Mouse (Mus musculus): ENCODE measurements around the gene Stat5a. TPM values are rescaled to one million over a fixed set of nuclear protein-coding genes. Genes with fewer than 3 reads are reported as not detected.

The Stat5a gene
- polyA plus RNA-seq, 1 experiment = 4.0 TPM

GRCm38 (mm10) chr11:100845793-100846192 is 13.4 kb upstream of the Stat5a start:
- Histone ChIP-seq H3K27ac (ENCODE audit: control insufficient read depth, insufficient read depth, low read depth, low read length) (no peak overlapping the region), H3K4me3 (ENCODE audit: control insufficient read depth, low read depth, low read length) (no peak overlapping the region), H3K36me3 (ENCODE audit: control insufficient read depth, insufficient read depth, low read length) (no peaks in the 10 kb centered on the region), H3K27me3 (ENCODE audit: control insufficient read depth, insufficient read depth, low read length) (no peaks in the 10 kb centered on the region), H3K4me1 (ENCODE audit: control insufficient read depth, insufficient read depth, low read length) (no peaks in the 10 kb centered on the region; the same call in 1 of the 2 replicates)
- TF ChIP-seq CTCF (IDR thresholded peaks at IDR 0.05; ENCODE audit: control insufficient read depth, insufficient read depth, insufficient replicate concordance, low read depth, low read length) = no peak
- TF ChIP-seq POLR2A (IDR thresholded peaks at IDR 0.05; ENCODE audit: control insufficient read depth, low read depth, low read length) = no peak

GRCm38 (mm10) chr11:100847572-100847971 is 11.6 kb upstream of the Stat5a start:
- Histone ChIP-seq H3K4me1 (ENCODE audit: control insufficient read depth, insufficient read depth, low read length) (peaks cover 6% of the 10 kb centered on the region; the same call in 1 of the 2 replicates), H3K27me3 (ENCODE audit: control insufficient read depth, insufficient read depth, low read length) (no peaks in the 10 kb centered on the region), H3K36me3 (ENCODE audit: control insufficient read depth, insufficient read depth, low read length) (no peaks in the 10 kb centered on the region), H3K27ac (ENCODE audit: control insufficient read depth, insufficient read depth, low read depth, low read length) (no peak overlapping the region), H3K4me3 (ENCODE audit: control insufficient read depth, low read depth, low read length) (no peak overlapping the region)
- TF ChIP-seq CTCF (IDR thresholded peaks at IDR 0.05; ENCODE audit: control insufficient read depth, insufficient read depth, insufficient replicate concordance, low read depth, low read length) = no peak

GRCm38 (mm10) chr11:100848080-100848479 is 11.1 kb upstream of the Stat5a start:
- H3K27ac ChIP-seq (ENCODE audit: control insufficient read depth, insufficient read depth, low read depth, low read length) = no peak overlapping the region
- no peaks in the 10 kb centered on the region for H3K27me3 ChIP-seq (ENCODE audit: control insufficient read depth, insufficient read depth, low read length)
- no peaks in the 10 kb centered on the region for H3K36me3 ChIP-seq (ENCODE audit: control insufficient read depth, insufficient read depth, low read length)

GRCm38 (mm10) chr11:100848789-100849379 is 10.3 kb upstream of the Stat5a start:
- H3K4me3 ChIP-seq (ENCODE audit: control insufficient read depth, low read depth, low read length) = no peak overlapping the region
- no peak for TF ChIP-seq POLR2A (IDR thresholded peaks at IDR 0.05; ENCODE audit: control insufficient read depth, low read depth, low read length)
- no peak overlapping the region for H3K27ac ChIP-seq (ENCODE audit: control insufficient read depth, insufficient read depth, low read depth, low read length)
- no peaks in the 10 kb centered on the region for H3K27me3 ChIP-seq (ENCODE audit: control insufficient read depth, insufficient read depth, low read length)
- no peaks in the 10 kb centered on the region for H3K36me3 ChIP-seq (ENCODE audit: control insufficient read depth, insufficient read depth, low read length)
- H3K4me1 ChIP-seq (ENCODE audit: control insufficient read depth, insufficient read depth, low read length) = peaks cover 6% of the 10 kb centered on the region; the same call in 1 of the 2 replicates

More at GRCm38 (mm10) chr11:100848080-100848479, 11.1 kb upstream of the Stat5a start:
- Histone ChIP-seq H3K4me3 (ENCODE audit: control insufficient read depth, low read depth, low read length) (no peak overlapping the region), H3K4me1 (ENCODE audit: control insufficient read depth, insufficient read depth, low read length) (peaks cover 6% of the 10 kb centered on the region; the same call in 1 of the 2 replicates)
- TF ChIP-seq CTCF (IDR thresholded peaks at IDR 0.05; ENCODE audit: control insufficient read depth, insufficient read depth, insufficient replicate concordance, low read depth, low read length) (no peak), POLR2A (IDR thresholded peaks at IDR 0.05; ENCODE audit: control insufficient read depth, low read depth, low read length) (no peak)

- Histone ChIP-seq H3K4me1 (ENCODE audit: control insufficient read depth, insufficient read depth, low read length) (peaks cover 6% of the 10 kb centered on the region; the same call in 1 of the 2 replicates), H3K4me3 (ENCODE audit: control insufficient read depth, low read depth, low read length) (peak overlapping the region; percentile 83), H3K36me3 (ENCODE audit: control insufficient read depth, insufficient read depth, low read length) (no peaks in the 10 kb centered on the region), H3K27me3 (ENCODE audit: control insufficient read depth, insufficient read depth, low read length) (no peaks in the 10 kb centered on the region), H3K27ac (ENCODE audit: control insufficient read depth, insufficient read depth, low read depth, low read length) (no peak overlapping the region)
- TF ChIP-seq POLR2A (IDR thresholded peaks at IDR 0.05; ENCODE audit: control insufficient read depth, low read depth, low read length) = no peak
- TF ChIP-seq CTCF (IDR thresholded peaks at IDR 0.05; ENCODE audit: control insufficient read depth, insufficient read depth, insufficient replicate concordance, low read depth, low read length) = no peak
Measured at GRCm38 (mm10) chr11:100849456-100850037, 9.6 kb upstream of the Stat5a start.

GRCm38 (mm10) chr11:100850038-100850777 is 8.9 kb upstream of the Stat5a start, which contains the start of gene Stat5b:
Gene Stat5b, minus strand, starts transcription at chr11:100850724.
- H3K4me1 ChIP-seq (ENCODE audit: control insufficient read depth, insufficient read depth, low read length) = peaks cover 6% of the 10 kb centered on the region; the same call in 1 of the 2 replicates
- H3K36me3 ChIP-seq (ENCODE audit: control insufficient read depth, insufficient read depth, low read length) = no peaks in the 10 kb centered on the region
- H3K4me3 ChIP-seq (ENCODE audit: control insufficient read depth, low read depth, low read length) = peak within 1 kb of the TSS; percentile 83
- no peaks in the 10 kb centered on the region for H3K27me3 ChIP-seq (ENCODE audit: control insufficient read depth, insufficient read depth, low read length)
- H3K27ac ChIP-seq (ENCODE audit: control insufficient read depth, insufficient read depth, low read depth, low read length) = 0 out of 2 replicates have a peak within 1 kb of the TSS, but pooled peaks have one; percentile 26
- TF ChIP-seq POLR2A (IDR thresholded peaks at IDR 0.05; ENCODE audit: control insufficient read depth, low read depth, low read length) = no peak
- TF ChIP-seq CTCF (IDR thresholded peaks at IDR 0.05; ENCODE audit: control insufficient read depth, insufficient read depth, insufficient replicate concordance, low read depth, low read length) = no peak

Data from testis, adult 2 months (tissue).